Comparison of ENCODE assay signal across 19 mouse cellular contexts in genomic region chr13:25729327-25729892, GRCm38 (mm10).
A peak's percentile ranks its signal among the peaks of the same experiment; 100 is the strongest.
DNase-seq lines count a peak whose midpoint lies in the region; ATAC-seq and TF ChIP-seq lines count a peak whose summit lies in the region.
"Had no signal": no experiment of that assay in that cellular context is flagged by ENCODE, and none has a peak within 500 bp of the region (broad histone marks: within the 10 kb centered on the region; RNA-seq: fewer than 3 reads in every experiment).

No protein-coding gene starts in this region.

- 0 out of 2 replicates have a peak, but pooled peaks cover 6% of the 10 kb centered on the region for H3K4me1 ChIP-seq in forebrain, embryonic 13.5 days
- H3K4me1 ChIP-seq in forebrain, postnatal 0 days (ENCODE audit: insufficient read depth), result peaks cover 2% of the 10 kb centered on the region; the same call in 1 of the 2 replicates
- H3K4me1 ChIP-seq in hindbrain, embryonic 12.5 days, result peaks cover 15% of the 10 kb centered on the region
- H3K4me1 ChIP-seq in limb, embryonic 11.5 days (ENCODE audit: control insufficient read depth, insufficient read depth, low read length), result peaks cover 5% of the 10 kb centered on the region; the same call in 1 of the 2 replicates
- H3K4me1 ChIP-seq in lung, postnatal 0 days (ENCODE audit: insufficient read depth, low read depth, low read length), result no peaks in the 10 kb centered on the region
- H3K4me1 ChIP-seq: heart, embryonic 10.5 days had no signal

- no peak for TF ChIP-seq EP300 in lung, postnatal 0 days (IDR thresholded peaks at IDR 0.05)

- no peak overlapping the region for H3K27ac ChIP-seq in forebrain, embryonic 13.5 days
- H3K27ac ChIP-seq in forebrain, postnatal 0 days (ENCODE audit: low read depth, low read length), result no peak overlapping the region
- no peak overlapping the region for H3K27ac ChIP-seq in hindbrain, embryonic 12.5 days
- H3K27ac ChIP-seq in limb, embryonic 11.5 days (replicated peaks; ENCODE audit: low read depth, low read length), result 0 out of 2 replicates have a peak overlapping the region, but pooled peaks have one; percentile 37
- no peak overlapping the region for H3K27ac ChIP-seq in lung, postnatal 0 days (ENCODE audit: low read length)
- H3K27ac ChIP-seq: embryonic facial prominence, embryonic 12.5 days; heart, embryonic 10.5 days; kidney, postnatal 0 days had no signal

- no peaks in the 10 kb centered on the region for H3K9me3 ChIP-seq in forebrain, embryonic 13.5 days (replicated peaks)
- H3K9me3 ChIP-seq in forebrain, postnatal 0 days (ENCODE audit: low read length), result no peaks in the 10 kb centered on the region
- no peaks in the 10 kb centered on the region for H3K9me3 ChIP-seq in hindbrain, embryonic 12.5 days (replicated peaks)
- no peaks in the 10 kb centered on the region for H3K9me3 ChIP-seq in limb, embryonic 11.5 days (ENCODE audit: control insufficient read depth, low read length)
- H3K9me3 ChIP-seq in lung, postnatal 0 days (ENCODE audit: low read length), result no peaks in the 10 kb centered on the region
- H3K9me3 ChIP-seq: embryonic facial prominence, embryonic 12.5 days; heart, embryonic 10.5 days had no signal

- no peak for TF ChIP-seq CTCF in forebrain, postnatal 0 days (IDR thresholded peaks at IDR 0.05; ENCODE audit: low read depth)
- TF ChIP-seq CTCF in lung, postnatal 0 days (IDR thresholded peaks at IDR 0.05), result no peak

- H3K36me3 ChIP-seq in forebrain, embryonic 13.5 days (ENCODE audit: poor library complexity, severe bottlenecking), result no peaks in the 10 kb centered on the region
- no peaks in the 10 kb centered on the region for H3K36me3 ChIP-seq in forebrain, postnatal 0 days (ENCODE audit: insufficient read depth)
- H3K36me3 ChIP-seq in hindbrain, embryonic 12.5 days, result no peaks in the 10 kb centered on the region
- H3K36me3 ChIP-seq in limb, embryonic 11.5 days (ENCODE audit: control insufficient read depth, insufficient read depth, low read length), result no peaks in the 10 kb centered on the region
- H3K36me3 ChIP-seq in lung, postnatal 0 days (ENCODE audit: insufficient read depth, low read length), result no peaks in the 10 kb centered on the region
- H3K36me3 ChIP-seq: embryonic facial prominence, embryonic 12.5 days; heart, embryonic 10.5 days had no signal

- no peak overlapping the region for H3K9ac ChIP-seq in forebrain, embryonic 13.5 days
- H3K9ac ChIP-seq in forebrain, postnatal 0 days, result no peak overlapping the region
- no peak overlapping the region for H3K9ac ChIP-seq in hindbrain, embryonic 12.5 days
- no peak overlapping the region for H3K9ac ChIP-seq in limb, embryonic 11.5 days (ENCODE audit: low read length)
- no peak overlapping the region for H3K9ac ChIP-seq in lung, postnatal 0 days (replicated peaks; ENCODE audit: low read depth)
- H3K9ac ChIP-seq: embryonic facial prominence, embryonic 12.5 days; liver, postnatal 0 days had no signal

- no peak overlapping the region for H3K4me3 ChIP-seq in forebrain, embryonic 13.5 days
- no peak overlapping the region for H3K4me3 ChIP-seq in forebrain, postnatal 0 days (ENCODE audit: low read depth, low read length)
- H3K4me3 ChIP-seq in hindbrain, embryonic 12.5 days, result no peak overlapping the region
- H3K4me3 ChIP-seq in limb, embryonic 11.5 days (ENCODE audit: low read depth, low read length), result no peak overlapping the region
- H3K4me3 ChIP-seq in lung, postnatal 0 days (ENCODE audit: low read depth, low read length), result no peak overlapping the region
- H3K4me3 ChIP-seq: embryonic facial prominence, embryonic 12.5 days; erythroblast, embryonic 14.5 days; heart, embryonic 10.5 days had no signal

- 9% methylated on average over 3 of the region's 3 CpGs for WGBS in forebrain, embryonic 13.5 days
- 16% methylated on average over 3 of the region's 3 CpGs for WGBS in forebrain, postnatal 0 days
- WGBS in hindbrain, embryonic 12.5 days, result 35% methylated on average over 3 of the region's 3 CpGs
- 20% methylated on average over 3 of the region's 3 CpGs for WGBS in limb, embryonic 11.5 days
- WGBS in lung, postnatal 0 days, result 76% methylated on average over 3 of the region's 3 CpGs

- H3K4me2 ChIP-seq in forebrain, embryonic 13.5 days, result no peak overlapping the region
- H3K4me2 ChIP-seq in forebrain, postnatal 0 days (ENCODE audit: low read depth), result no peak overlapping the region
- no peak overlapping the region for H3K4me2 ChIP-seq in hindbrain, embryonic 12.5 days (replicated peaks)
- H3K4me2 ChIP-seq in limb, embryonic 11.5 days (ENCODE audit: low read depth, severe bottlenecking), result no peak overlapping the region
- H3K4me2 ChIP-seq in lung, postnatal 0 days (replicated peaks; ENCODE audit: low read depth, low read length), result no peak overlapping the region
- H3K4me2 ChIP-seq: embryonic facial prominence, embryonic 12.5 days had no signal

- DNase-seq in forebrain, postnatal 0 days, result no peak
- peak; percentile 19 for DNase-seq in brain, adult 2 months (ENCODE audit: low read depth, low spot score)
- no peak for DNase-seq in limb, embryonic 11.5 days (ENCODE audit: low spot score)
- no peak for DNase-seq in frontal cortex, adult 2 months (ENCODE audit: extremely low spot score in 1 of 2, low spot score in 1 of 2)
- DNase-seq in lung, postnatal 0 days (ENCODE audit: low spot score), result no peak
- DNase-seq: cerebellum, adult 9-11 months; kidney, adult 11 months; liver, postnatal 0 days; lung, postnatal 14 days; right cerebral cortex, adult 18-20 months; thymus, postnatal 14 days had no signal

- H3K27me3 ChIP-seq in forebrain, embryonic 13.5 days, result no peaks in the 10 kb centered on the region
- no peaks in the 10 kb centered on the region for H3K27me3 ChIP-seq in forebrain, postnatal 0 days (ENCODE audit: insufficient read depth, low read length)
- no peaks in the 10 kb centered on the region for H3K27me3 ChIP-seq in hindbrain, embryonic 12.5 days
- no peaks in the 10 kb centered on the region for H3K27me3 ChIP-seq in limb, embryonic 11.5 days (ENCODE audit: control insufficient read depth, insufficient read depth, low read length)
- H3K27me3 ChIP-seq in lung, postnatal 0 days (replicated peaks; ENCODE audit: insufficient read depth, low read length), result no peaks in the 10 kb centered on the region
- H3K27me3 ChIP-seq: CH12.LX; embryonic facial prominence, embryonic 12.5 days had no signal

- peak; percentile 72; the same call in 1 of the 2 replicates for ATAC-seq in forebrain, embryonic 13.5 days
- ATAC-seq in forebrain, postnatal 0 days, result no peak
- ATAC-seq in hindbrain, embryonic 12.5 days (ENCODE audit: low FRiP score), result 0 out of 2 replicates have a peak, but pooled peaks have one; percentile 40
- ATAC-seq in limb, embryonic 11.5 days (ENCODE audit: insufficient number of reproducible peaks, low FRiP score, low TSS enrichment, low read depth), result no peak
- no peak for ATAC-seq in CD4-positive, CD25-positive, alpha-beta regulatory T cell, adult 4 months
- no peak for ATAC-seq in lung, postnatal 0 days
- ATAC-seq: liver, postnatal 0 days had no signal

Comparison
In these comparisons a context has a peak if more than half of its experiments do, and no peak if none do; other contexts are left out.
1. ATAC-seq: peak in forebrain, embryonic 13.5 days (single experiment) and hindbrain, embryonic 12.5 days (single experiment); none in forebrain, postnatal 0 days (single experiment), limb, embryonic 11.5 days (single experiment), CD4-positive, CD25-positive, alpha-beta regulatory T cell, adult 4 months (single experiment) and lung, postnatal 0 days (single experiment).